Mouse (Mus musculus) layer of hippocampus, adult 2 months (tissue): Measurements from ENCODE around the gene Aen. TPM values are rescaled to one million over a fixed set of nuclear protein-coding genes. Genes with fewer than 3 reads are reported as not detected.

Experiments used
- DNase-seq, 2 experiments: peaks; one replicate each; pipeline ENCODE4 v3.0.0; 2022; ENCODE audit warnings: low spot score in 2 of 2
- H3K27ac ChIP-seq: fragments of 200-600 bp; 2 replicates; pipeline ENCODE4 v1.8.1; 2022
- H3K4me3 ChIP-seq: fragments of 200-600 bp; 2 replicates; pipeline ENCODE4 v1.8.1; 2022; ENCODE audit warnings: mild to moderate bottlenecking
- CTCF ChIP-seq: fragments of 200-600 bp; conservative IDR thresholded peaks from 2 replicates; pipeline ENCODE4 v1.8.1; 2022; ENCODE audit warnings: antibody characterized with exemption, mild to moderate bottlenecking, moderate library complexity
- total RNA-seq, 2 experiments: library from RNA; stranded (reverse); gene quantifications; 2 replicates each; pipeline ENCODE4 v1.2.3; 2021

Aen gene
- total RNA-seq, 2 experiments from 2014 or later, result 20.8 to 23.7 TPM

- Histone ChIP-seq H3K4me3 (no peak overlapping the region), H3K27ac (no peak overlapping the region)
- TF ChIP-seq CTCF, result no peak
- no peak for DNase-seq
These were observed 7.7 kb downstream of the Aen start for GRCm38 (mm10) chr7:78903174-78903870.

- no peak for TF ChIP-seq CTCF
- Histone ChIP-seq H3K4me3 (no peak overlapping the region), H3K27ac (no peak overlapping the region)
- no peak for DNase-seq
These were observed 8.5 kb downstream of the Aen start for GRCm38 (mm10) chr7:78904175-78904574.

- no peak overlapping the region for H3K4me3 ChIP-seq
- no peak for TF ChIP-seq CTCF
- DNase-seq, result no peak
- no peak overlapping the region for H3K27ac ChIP-seq
These were observed 13.4 kb downstream of the Aen start for GRCm38 (mm10) chr7:78909026-78909425.

- Histone ChIP-seq H3K4me3 (no peak overlapping the region), H3K27ac (no peak overlapping the region)
- no peak for DNase-seq
- peak; percentile 69 for TF ChIP-seq CTCF
These were observed 14.9 kb downstream of the Aen start for GRCm38 (mm10) chr7:78910336-78911098.

- no peak for TF ChIP-seq CTCF
- Histone ChIP-seq H3K4me3 (no peak overlapping the region), H3K27ac (no peak overlapping the region)
- no peak for DNase-seq
These were observed 15.6 kb downstream of the Aen start for GRCm38 (mm10) chr7:78911209-78911608.

- TF ChIP-seq CTCF, result no peak
- DNase-seq, result no peak
- peak overlapping the region; percentile 29; the same call in 1 of the 2 replicates for H3K4me3 ChIP-seq
- peak overlapping the region; percentile 46; the same call in 1 of the 2 replicates for H3K27ac ChIP-seq
These were observed 16.8 kb downstream of the Aen start for GRCm38 (mm10) chr7:78912253-78912973.

- Histone ChIP-seq H3K4me3 (peak within 1 kb of the TSS; percentile 30), H3K27ac (peak within 1 kb of the TSS; percentile 46; the same call in 1 of the 2 replicates)
- no peak for DNase-seq
- no peak for TF ChIP-seq CTCF
These were observed 17.4 kb downstream of the Aen start, which contains the start of gene Isg20 for GRCm38 (mm10) chr7:78912974-78913474. TSS of gene Isg20 (plus strand) at chr7:78913424.

- no peak for DNase-seq
- TF ChIP-seq CTCF, result no peak
These were observed 18.2 kb downstream of the Aen start for GRCm38 (mm10) chr7:78913649-78914544.

GRCm38 (mm10) chr7:78914545-78914845, 18.8 kb downstream of the Aen start:
- no peak overlapping the region for H3K27ac ChIP-seq
- no peak for DNase-seq
- TF ChIP-seq CTCF, result no peak
- no peak overlapping the region for H3K4me3 ChIP-seq

More at GRCm38 (mm10) chr7:78913649-78914544, 18.2 kb downstream of the Aen start:
- Histone ChIP-seq H3K4me3 (peak overlapping the region; percentile 30), H3K27ac (no peak overlapping the region)

GRCm38 (mm10) chr7:78914896-78915510, 19.3 kb downstream of the Aen start:
- Histone ChIP-seq H3K27ac (no peak overlapping the region), H3K4me3 (no peak overlapping the region)
- no peak for DNase-seq
- TF ChIP-seq CTCF, result no peak

- DNase-seq, result no peak
- no peak for TF ChIP-seq CTCF
- Histone ChIP-seq H3K27ac (no peak overlapping the region), H3K4me3 (no peak overlapping the region)
These were observed 23.0 kb downstream of the Aen start for GRCm38 (mm10) chr7:78918686-78919085.

- no peak overlapping the region for H3K27ac ChIP-seq
- TF ChIP-seq CTCF, result no peak
These were observed 26.9 kb downstream of the Aen start for GRCm38 (mm10) chr7:78922506-78922905.

More at GRCm38 (mm10) chr7:78922506-78922905, 26.9 kb downstream of the Aen start:
- DNase-seq, result no peak
- no peak overlapping the region for H3K4me3 ChIP-seq
